Mouse (Mus musculus): ENCODE results near the gene Olfr152.

The Olfr152 gene

GRCm38 (mm10) chr2:87779183-87779582, at the start of gene Olfr152:
Gene Olfr152 (plus strand): TSS chr2:87779483.
- DNase-seq (ENCODE audit: low read depth, low spot score): no peak

- DNase-seq (ENCODE audit: low read depth, low spot score): no peak
These were observed 39.4 kb upstream of the Olfr152 start, which contains the start of gene Olfr1138 for GRCm38 (mm10) chr2:87739878-87740277. Gene Olfr1138 (minus strand): TSS chr2:87739978.

- DNase-seq (ENCODE audit: low read depth, low spot score): no peak
These were observed 35.8 kb upstream of the Olfr152 start, which contains the start of gene Olfr1140 for GRCm38 (mm10) chr2:87743452-87743851. Gene Olfr1140 (plus strand): TSS chr2:87743752.

GRCm38 (mm10) chr2:87753891-87754290, 25.4 kb upstream of the Olfr152 start, which contains the start of gene Olfr1141:
Gene Olfr1141 (minus strand): TSS chr2:87753991.
- no peak for DNase-seq (ENCODE audit: low read depth, low spot score)

- DNase-seq (ENCODE audit: low read depth, low spot score): no peak
These were observed 3.1 kb upstream of the Olfr152 start for GRCm38 (mm10) chr2:87776143-87776542.

- DNase-seq (ENCODE audit: low read depth, low spot score): no peak
These were observed 21.0 kb downstream of the Olfr152 start, which contains the start of gene Olfr1143 for GRCm38 (mm10) chr2:87800292-87800691. Gene Olfr1143 (plus strand): TSS chr2:87800592.

GRCm38 (mm10) chr2:87809522-87809921, 30.2 kb downstream of the Olfr152 start, which contains the start of gene Olfr1145:
Gene Olfr1145 (plus strand): TSS chr2:87809822.
- no peak for DNase-seq (ENCODE audit: low read depth, low spot score)

- no peak for DNase-seq (ENCODE audit: low read depth, low spot score)
These were observed 51.0 kb downstream of the Olfr152 start, which contains the start of gene Olfr1148 for GRCm38 (mm10) chr2:87830233-87830632. Gene Olfr1148 (plus strand): TSS chr2:87830533.

Data from retina, postnatal 7 days (tissue).